Mouse (Mus musculus) urinary bladder, postnatal 10 days (tissue): ENCODE results near the gene Ace3.

Source experiments
- DNase-seq: peaks from one replicate; pipeline ENCODE4 v3.0.0; 2022; ENCODE audit warnings: low spot score

Gene Ace3

DNA sequence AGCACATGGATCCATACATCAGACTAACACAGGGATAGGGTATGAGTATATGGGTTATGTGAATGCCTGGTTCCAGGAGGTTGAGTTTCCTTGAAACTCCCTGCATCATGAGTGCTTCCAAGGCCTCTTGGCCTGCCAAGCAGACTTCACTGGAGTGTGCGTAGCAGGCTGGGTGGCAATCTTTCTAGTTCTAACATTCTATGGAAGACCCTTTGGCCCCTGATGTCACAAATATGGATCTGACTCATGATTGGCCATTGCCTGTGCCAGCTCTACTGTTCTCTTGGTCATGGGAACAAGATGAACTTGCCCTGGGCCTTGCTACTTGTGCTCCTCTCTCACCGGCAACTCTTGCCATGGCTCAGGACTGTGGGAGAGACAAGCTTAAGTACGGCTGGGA is at the start of gene Ace3:
TSS of gene Ace3 (plus strand) at position 301 of the 400 bp plus-strand sequence.
- DNase-seq: no peak

DNA sequence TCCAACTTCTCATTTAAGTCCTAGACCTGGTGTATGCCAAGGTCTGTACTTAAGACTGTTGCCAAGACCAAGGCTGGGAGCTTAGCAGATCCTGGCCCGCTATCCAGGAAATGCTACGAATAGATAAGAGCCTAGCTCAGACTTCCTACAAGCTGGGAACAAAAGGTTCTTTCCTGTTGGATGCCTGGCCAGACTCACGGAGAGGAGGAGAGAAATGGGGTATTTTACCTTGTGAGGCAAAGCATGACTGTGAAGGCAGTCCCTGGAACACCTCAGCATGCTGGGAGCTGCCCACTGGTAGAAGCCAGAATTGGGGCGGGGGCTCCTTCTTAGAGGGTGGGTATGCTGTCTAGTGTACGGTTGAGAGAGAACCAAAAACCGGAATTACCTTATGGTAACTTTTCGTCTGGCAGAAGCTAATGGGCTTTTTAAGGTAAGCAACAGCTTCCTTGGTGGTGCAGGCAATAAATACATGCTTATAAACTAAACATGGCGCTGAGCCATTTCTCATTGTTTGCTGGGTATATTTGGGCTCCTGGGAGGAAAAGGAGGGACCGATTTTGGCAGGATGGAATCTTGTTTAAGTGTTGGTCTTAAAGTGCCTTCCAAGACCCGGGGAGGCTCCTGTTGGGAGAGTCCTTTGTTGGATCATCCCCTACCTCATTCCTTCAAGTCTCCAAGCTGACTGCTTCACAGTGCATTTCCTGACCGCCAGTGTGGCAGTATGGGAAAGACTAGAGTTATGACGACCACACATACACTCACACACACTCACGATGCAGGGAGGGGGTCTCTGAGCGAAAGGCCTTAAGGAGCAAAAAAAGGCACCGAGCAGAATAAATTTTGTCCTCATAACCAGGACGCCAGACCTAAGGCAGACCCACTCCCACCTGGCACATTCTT is 49.5 kb upstream of the Ace3 start:
- DNase-seq: no peak

DNA sequence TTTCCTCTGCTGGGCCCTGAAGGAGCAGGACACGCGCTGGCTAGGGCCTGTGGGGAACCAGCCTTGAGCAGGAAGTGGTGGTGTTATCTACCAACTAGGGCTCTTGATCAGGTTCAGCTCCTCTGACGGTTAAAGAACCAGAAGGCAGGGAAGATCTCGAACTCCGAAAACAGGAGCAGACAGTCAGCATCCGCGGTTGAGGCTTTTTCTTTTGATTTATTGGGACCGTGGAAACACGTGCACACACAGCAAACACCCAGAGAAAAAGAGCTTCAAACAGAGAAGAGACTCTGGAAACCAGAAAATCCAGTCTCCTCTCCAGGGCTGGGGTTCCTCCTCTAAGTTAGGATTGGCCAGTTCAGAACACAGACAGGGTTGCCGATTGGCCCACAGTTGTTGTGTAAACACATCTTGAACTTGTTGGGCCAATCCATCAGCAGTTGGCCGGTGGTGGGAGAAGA is 47.8 kb upstream of the Ace3 start:
- no peak for DNase-seq

DNA sequence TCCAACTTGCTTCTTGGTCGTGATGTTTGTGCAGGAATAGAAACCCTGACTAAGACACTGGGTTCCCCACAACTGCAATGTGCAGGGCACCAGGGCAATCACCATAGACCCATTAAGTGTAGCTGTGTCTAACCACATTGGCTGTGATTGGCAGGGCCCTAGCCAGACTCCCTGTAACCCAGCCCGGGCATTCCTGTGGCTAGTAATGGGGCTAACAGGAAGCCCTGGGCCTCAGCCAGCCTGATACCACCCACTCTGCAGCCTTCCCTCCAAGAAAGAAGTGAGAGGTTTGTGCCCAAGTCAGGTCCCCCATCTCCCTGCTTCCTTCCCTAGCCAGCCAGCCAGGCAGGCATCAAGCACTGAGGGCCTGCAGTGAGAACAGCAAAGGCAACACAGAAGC is 46.2 kb upstream of the Ace3 start:
- no peak for DNase-seq

DNA sequence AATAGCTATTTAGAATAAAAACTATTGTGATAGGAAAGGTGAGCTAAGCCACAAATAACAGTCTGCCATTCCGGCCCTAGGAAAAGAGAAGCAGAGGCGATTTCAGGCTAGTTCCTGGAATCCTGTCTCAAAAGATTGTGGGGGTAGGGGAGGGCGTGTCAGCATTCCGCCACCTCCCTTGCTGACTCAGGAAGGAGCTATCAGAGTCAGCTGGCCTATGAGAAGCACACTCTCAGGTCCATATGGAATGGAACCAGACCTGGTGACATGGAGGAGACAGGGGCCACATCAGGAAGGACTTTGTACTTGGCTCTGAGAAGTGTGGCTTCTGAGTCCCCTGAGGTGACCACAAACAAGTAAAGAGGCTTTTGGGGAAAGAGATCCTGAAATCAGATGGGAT is 44.0 kb upstream of the Ace3 start:
- DNase-seq: no peak

DNA sequence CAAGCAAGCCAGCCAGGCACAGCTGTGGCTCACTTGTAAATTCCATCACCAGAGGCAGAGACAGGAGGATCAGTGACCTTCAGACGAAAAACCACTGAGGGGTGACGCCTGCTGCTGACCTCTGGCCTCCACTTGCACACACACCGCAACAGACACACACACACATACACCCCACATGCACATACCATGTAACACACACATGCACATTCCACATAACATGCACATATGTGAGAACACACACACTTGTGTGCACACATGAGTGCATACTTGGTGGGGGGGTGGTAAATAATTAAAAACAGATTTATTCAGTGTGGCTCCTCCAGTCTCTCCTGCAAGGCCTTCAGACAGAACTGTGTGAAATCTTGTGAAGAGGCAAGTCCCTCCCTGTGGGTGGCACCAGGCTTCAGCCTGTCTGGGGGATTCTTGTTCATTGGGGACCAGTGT is 42.9 kb upstream of the Ace3 start:
- no peak for DNase-seq

DNA sequence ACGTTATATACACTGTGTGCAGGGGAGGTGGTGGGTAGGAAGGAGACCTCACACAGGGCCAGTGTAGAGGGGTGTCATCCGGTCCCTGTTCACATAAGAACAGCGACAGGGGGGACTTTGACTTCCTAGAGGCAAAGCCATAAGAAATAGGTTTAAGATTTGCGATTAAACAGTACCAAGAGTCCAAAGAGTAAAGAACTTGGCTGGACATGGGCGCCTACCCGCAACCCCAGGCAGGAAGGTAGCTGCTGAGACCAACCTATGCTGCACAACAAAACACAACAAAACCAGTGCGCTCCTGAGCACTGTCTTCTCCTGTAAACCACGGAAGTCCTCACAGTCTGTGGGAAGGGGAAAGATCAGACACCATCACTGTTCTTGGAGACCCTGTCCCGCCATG is 42.4 kb upstream of the Ace3 start:
- DNase-seq: no peak

DNA sequence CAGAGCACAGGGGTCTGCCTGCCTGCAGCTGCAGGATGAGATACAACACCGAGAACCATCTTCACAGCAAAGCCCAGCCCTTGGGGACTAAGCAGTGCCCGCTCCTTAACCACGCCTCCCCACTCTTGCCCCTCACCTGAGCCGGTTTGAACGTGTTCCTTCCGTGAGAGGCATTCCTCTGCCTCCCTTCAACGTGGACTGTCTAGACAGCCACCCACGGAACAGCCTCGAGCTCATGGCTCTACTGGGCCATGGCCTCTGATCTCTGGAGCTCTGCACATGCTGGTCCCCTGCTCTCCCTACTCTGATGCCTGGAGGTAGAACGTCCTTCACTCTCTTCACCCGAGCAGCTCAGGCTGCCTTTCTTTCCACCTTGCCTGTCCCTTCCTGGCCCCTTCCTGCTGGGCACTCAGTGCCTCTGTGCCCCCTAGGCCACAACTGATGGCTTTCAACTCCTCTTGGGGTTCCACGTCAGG is 41.5 kb upstream of the Ace3 start, which contains the start of gene Cyb561:
TSS of gene Cyb561 (minus strand) at position 426 of the 476 bp plus-strand sequence.
- DNase-seq: no peak

DNA sequence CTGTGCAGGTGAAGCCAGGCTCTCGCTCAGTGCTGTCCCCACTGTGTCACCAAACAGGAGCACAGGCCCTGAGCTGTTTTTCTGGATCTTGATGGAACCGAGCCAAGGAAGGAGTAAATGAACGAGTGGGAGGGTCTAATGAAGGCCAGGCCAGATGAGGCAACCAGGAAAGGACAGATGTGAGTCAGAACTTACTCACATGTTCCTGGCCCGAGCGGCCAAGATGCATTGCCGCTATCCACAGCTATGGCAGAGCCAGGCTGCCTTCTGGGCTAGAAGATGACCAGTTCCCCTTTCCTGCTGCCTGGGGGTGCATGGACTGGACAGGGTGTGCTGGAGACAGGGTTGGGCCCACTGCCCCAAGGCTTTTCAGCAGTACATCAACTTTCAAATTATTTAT is 41.1 kb upstream of the Ace3 start:
- no peak for DNase-seq

DNA sequence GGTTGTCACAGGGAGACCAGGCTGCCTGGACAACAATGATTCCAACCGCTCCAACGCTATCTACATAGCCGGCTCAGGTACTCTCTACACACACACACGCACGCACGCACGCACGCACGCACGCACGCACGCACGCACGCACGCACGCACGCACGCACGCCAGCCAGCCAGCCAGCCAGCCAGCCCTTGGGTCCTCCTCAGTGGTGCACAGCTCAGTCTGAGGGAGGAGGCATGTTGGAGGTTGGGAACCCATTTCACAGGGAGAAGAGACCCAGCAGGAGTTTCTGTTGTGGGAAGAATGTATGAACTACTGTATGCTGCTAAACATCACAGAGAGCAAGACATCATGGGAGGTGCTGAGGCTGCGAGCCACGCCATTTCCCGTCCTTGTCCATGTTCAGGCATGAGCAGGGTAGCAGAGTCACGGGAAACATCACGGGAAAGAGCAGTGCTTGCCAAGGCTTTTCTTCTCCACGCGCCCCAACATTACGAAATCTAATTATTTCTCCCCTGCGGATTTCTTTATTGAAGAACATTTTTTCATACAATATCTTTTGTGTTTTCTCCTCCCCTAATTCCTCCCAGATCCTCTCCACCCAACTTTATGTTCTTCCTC is 38.6 kb upstream of the Ace3 start:
- DNase-seq: no peak

DNA sequence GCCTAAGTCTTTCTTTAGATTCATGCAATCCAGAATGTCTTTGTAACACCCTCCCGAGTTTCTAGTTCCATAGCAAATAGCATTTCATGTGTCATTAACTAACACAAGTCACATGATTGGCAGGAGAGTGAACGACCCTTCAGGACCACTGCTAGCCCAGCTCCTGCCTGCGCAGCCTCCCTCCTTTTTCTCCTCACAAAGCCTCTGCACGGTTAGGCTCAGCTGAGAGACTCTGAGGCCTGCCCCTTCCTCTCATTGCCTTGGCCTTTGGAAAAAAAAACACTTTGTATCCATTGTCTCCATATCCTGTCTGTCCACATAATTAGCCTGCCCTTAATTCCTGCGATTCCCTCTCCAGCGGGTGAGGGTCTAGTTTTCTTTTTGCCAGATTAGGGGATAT is 37.0 kb upstream of the Ace3 start:
- DNase-seq: no peak

DNA sequence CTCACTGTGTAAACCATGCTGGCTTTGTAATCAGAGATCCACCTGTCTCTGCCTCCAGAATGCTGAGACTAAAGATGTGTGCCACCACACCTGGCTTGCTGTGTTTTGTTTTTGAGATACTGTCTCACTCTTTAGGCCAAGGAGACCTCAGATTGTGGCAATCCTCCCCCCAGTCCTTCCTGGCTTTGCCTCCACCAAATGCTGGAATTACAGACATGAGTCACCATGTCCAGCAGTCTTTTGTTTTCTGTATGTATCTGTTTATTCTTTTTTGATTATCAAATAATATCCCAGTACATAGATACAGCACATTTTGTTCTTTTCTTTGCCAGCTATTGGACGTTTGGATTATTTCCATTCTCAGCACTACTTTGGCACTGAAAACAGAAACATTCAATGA is 35.9 kb upstream of the Ace3 start:
- no peak for DNase-seq

DNA sequence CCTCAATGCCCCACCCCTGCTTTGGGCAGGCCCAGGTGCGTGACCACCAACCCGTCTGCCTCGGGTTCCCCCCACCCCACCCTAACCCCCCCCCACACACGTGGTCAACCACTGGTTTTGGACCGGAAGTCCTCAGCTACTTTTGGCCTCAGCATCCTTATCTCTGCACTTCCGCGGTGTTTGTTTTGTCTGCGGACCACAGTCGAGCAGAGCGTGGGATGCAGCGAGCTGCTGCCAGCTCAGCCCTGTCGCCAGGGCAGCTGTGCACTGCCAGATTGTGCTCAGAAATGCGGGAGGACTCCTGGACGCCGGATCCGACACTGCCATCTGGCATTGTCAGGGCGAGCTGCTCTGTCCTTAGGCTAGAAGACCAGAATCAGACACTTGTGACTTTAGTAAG is 35.1 kb upstream of the Ace3 start:
- no peak for DNase-seq

DNA sequence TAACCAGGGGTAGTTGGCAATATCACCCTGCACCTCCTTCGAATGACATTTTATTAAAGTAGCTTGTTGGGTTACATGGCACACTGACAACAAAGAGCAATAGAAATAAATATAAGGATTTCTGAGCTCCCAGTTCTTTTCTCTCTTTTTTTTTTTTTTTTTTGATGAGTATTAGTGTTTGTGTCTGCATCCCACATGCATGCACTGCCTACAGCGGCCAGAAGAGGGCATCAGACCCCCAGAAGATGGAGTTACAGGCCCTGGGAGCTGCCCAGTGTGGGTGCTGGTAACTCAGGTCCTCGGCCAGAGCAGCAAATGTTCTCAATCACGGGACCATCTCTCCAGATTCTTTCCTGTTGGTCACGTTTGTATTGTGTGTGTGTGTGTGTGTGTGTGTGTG is 29.8 kb upstream of the Ace3 start:
- no peak for DNase-seq

DNA sequence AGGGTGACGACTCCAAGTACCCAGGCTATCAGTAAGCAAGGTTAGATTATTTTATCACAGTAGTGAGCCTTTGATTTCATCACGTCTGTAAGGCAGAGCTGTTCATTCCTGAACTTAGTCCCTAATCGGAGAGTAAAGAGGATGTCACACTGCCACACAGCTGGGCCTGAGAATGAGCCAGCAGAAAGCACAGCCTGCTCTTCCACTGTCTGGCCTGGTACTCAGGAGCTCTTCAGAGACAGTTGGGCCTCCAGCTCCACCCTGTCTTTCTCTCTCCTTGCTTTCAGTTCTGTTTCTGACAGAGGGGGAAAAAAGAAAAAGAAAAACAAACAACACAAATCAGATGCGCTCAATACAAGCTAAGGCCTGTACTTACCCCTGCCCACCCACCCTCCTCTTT is 28.2 kb upstream of the Ace3 start:
- no peak for DNase-seq

DNA sequence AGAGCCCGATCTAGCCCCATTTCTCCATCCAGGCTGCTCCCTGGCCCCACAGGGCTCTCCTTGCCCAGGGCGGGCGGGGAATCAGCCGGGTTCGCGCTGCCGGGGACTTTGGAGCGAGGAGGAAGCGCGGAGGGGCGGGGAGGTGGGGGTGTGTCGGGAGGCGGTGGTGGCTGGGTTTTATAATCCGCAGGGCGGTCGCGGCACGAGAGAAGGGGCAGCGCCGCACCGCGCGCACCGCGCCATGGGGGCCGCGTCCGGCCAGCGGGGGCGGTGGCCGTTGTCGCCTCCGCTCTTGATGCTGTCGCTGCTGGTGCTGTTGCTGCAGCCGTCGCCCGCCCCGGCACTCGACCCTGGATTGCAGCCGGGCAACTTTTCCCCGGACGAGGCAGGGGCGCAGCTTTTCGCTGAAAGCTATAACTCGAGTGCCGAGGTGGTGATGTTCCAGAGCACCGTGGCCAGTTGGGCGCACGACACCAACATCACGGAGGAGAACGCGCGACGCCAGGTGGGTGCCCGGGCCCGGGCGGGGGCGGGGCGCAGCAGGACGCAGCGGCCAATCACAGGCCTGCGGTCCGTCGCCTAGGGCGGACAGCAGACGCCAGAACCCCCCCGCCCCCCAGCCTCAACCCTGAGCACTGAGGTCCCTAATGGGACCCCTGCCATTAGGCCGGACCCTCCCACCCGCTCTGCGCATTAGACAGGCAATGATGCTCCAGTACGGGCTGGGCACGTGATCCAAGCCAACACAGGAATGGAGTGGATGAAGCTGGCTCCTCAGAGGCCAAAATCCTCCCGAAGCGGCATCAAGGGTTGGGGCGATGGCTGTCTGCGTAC is 26.5 kb upstream of the Ace3 start, which contains the start of gene Ace:
TSS of gene Ace (plus strand) at position 205 of the 834 bp plus-strand sequence.
- no peak for DNase-seq

DNA sequence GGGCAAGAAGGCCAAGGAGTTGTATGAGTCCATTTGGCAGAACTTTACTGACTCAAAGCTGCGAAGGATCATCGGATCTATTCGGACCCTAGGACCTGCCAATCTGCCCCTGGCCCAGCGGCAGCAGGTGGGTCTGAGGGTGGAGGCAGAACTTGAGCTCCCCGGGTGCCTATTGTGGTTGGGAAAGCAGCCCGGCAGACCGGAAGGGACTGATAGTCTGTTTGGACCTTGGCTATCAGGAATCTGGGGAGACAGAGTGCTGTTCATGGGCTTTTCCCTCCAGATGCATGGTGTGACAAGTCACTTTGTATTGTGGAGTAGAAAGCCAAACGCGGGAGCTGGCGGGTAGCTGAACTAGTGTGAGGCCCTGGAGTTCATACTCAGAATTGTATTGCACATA is 25.5 kb upstream of the Ace3 start:
- no peak for DNase-seq

DNA sequence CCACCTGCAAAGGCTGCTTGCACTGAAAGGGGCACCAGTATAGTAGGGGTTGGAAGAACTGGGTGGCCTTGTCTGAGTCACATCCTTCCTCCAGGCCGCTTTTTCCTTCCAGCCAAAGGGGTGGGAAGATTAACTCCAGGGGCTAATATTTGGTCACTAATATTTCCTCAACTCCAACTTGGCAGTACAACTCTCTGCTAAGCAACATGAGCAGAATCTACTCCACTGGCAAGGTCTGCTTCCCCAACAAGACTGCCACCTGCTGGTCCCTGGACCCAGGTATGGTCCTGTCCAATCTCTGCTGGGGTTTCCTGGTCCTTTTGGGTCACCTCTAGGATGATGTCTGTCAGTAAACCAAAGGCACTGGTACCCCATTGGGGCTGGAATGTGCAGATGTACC is 25.0 kb upstream of the Ace3 start:
- DNase-seq: no peak

DNA sequence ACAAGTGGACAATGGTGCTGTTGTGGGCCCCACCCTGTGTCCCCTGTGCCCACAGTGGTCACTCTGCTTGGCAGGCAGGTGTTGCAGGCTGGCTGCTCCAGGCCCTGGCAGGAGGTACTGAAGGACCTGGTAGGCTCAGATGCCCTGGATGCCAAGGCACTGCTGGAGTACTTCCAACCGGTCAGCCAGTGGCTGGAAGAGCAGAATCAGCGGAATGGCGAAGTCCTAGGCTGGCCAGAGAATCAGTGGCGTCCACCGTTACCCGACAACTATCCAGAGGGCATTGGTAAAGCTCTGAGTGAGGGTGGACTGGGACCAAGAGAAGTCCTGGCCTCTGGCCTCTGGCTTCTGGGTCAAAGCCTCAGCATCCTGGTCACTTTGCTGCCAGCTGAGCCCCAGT is 19.9 kb upstream of the Ace3 start:
- DNase-seq: no peak

DNA sequence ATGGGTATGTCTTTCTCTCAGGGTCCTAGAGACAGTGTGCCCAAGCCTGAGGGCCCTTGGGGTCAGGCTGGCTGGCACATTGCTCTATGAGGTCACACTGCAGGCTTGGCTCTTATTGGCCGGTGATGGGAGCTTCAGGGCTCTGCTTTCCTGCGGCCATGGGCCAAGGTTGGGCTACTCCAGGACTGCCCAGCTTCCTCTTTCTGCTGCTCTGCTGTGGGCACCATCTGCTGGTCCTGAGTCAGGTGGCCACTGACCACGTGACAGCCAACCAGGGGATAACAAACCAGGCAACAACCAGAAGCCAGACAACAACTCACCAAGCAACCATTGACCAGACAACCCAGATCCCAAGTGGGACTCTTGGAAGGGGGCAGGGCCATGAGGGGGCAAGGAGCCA is 19.4 kb upstream of the Ace3 start:
- DNase-seq: no peak

DNA sequence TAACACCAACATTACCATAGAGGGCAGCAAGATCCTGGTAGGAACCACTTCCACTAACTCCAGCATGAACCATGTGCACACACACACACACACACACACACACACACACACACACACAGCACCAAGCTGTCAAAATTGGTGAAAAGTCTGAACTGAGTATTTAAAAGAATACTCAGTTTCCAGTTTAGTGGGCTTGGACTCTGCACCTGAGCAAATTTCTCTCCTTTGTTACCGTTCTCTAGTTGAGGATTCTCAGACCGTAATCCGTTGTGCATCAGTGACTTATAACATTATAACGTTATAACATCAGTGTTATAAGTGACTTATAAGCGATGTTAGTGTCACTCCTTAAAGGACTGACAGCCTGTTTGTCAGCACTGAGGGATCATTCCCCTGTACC is 18.8 kb upstream of the Ace3 start:
- no peak for DNase-seq

DNA sequence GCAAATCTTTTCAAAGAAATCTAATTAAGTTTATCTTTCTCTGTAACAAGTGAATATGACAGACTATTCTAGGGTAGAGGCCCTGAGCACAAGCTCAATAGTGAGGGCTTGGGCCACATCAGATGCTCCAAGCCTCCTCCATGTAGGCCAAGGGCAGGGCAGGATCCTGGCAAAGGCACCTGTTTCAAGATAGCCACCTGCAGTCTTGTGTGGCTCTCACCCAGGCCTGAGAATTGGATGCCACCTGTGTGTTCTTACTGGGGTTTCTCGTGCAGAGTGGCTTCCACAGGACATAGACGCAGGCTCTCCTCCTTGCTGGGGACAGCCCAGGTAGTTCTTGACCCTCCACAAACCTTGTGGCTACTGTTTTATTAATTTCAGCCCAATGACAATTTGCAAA is 16.2 kb upstream of the Ace3 start:
- no peak for DNase-seq
